Mouse (Mus musculus) heart, postnatal 0 days (tissue): ENCODE measurements around the gene Spsb2. TPM values are rescaled to one million over a fixed set of nuclear protein-coding genes. Genes with fewer than 3 reads are reported as not detected.

Experiments
- ATAC-seq: fragments of 200-750 bp; cut with Nextera tagmentation; 2 replicates; pipeline ENCODE4 v1.8.0; 2017; ENCODE audit warnings: low read depth, moderate number of reproducible peaks, moderate library complexity; ENCODE audit not compliant: insufficient read depth
- DNase-seq: peaks from one replicate; pipeline ENCODE4 v3.0.0-alpha.2; 2016; ENCODE audit warnings: low spot score
- H3K27ac ChIP-seq: fragments of 300-500 bp; sonication (generic); 2 replicates; pipeline ENCODE4 v1.5.1; 2014; ENCODE audit warnings: low read depth, mild to moderate bottlenecking
- H3K27me3 ChIP-seq: fragments of 300-500 bp; sonication (generic); 2 replicates; pipeline ENCODE4 v1.6.1; 2014; ENCODE audit warnings: low read length, mixed read lengths; ENCODE audit not compliant: control insufficient read depth, insufficient read depth
- H3K36me3 ChIP-seq: fragments of 300-500 bp; sonication (generic); replicated peaks from 2 replicates; pipeline ENCODE4 v1.6.1; 2014; ENCODE audit warnings: low read length, mixed read lengths; ENCODE audit not compliant: control insufficient read depth, insufficient read depth
- H3K4me1 ChIP-seq: fragments of 300-500 bp; sonication (generic); 2 replicates; pipeline ENCODE4 v1.6.1; 2014; ENCODE audit warnings: antibody characterized with exemption; ENCODE audit not compliant: control insufficient read depth, insufficient read depth
- H3K4me2 ChIP-seq: fragments of 300-500 bp; sonication (generic); 2 replicates; pipeline ENCODE4 v1.6.1; 2014; ENCODE audit warnings: low read depth, mild to moderate bottlenecking, low read length, moderate library complexity
- H3K4me3 ChIP-seq: fragments of 300-500 bp; sonication (generic); 2 replicates; pipeline ENCODE4 v1.5.1; 2014; ENCODE audit warnings: low read depth, low read length
- H3K9ac ChIP-seq: fragments of 300-500 bp; sonication (generic); replicated peaks from 2 replicates; pipeline ENCODE4 v1.6.1; 2014; ENCODE audit warnings: low read depth, low read length, mixed read lengths
- H3K9me3 ChIP-seq: fragments of 300-500 bp; sonication (generic); replicated peaks from 2 replicates; pipeline ENCODE4 v1.6.1; 2016; ENCODE audit warnings: low read length; ENCODE audit not compliant: control insufficient read depth
- CTCF ChIP-seq: IDR thresholded peaks from 2 replicates; pipeline ENCODE4 v1.5.1; 2016; ENCODE audit warnings: antibody characterized with exemption, control low read depth, low read depth
- EP300 ChIP-seq: IDR thresholded peaks from 2 replicates; pipeline ENCODE4 v1.6.1; 2016; ENCODE audit warnings: antibody characterized with exemption, low read depth
- WGBS: fragments of 180-500 bp; shearing (Covaris S2); extraction: QIAGEN DNeasy Blood & Tissue Kit; methylation state at CpG from one replicate; pipeline ENCODE4 v1.1.7; 2014; 5-methylcytosine and 5-hydroxymethylcytosine counted together
- polyA plus RNA-seq: library from polyadenylated mRNA; unstranded; fragments of >200 nt; fragmentation: Nextera tagmentation; extraction: Ambion mirVana; gene quantifications from 2 replicates; pipeline ENCODE4 v1.2.1, GENCODE M21; 2015
- total RNA-seq: library from RNA; depleted of rRNA; stranded (reverse); fragments of >200 nt; gene quantifications from 2 replicates; pipeline ENCODE4 v1.2.3, GENCODE M21; 2014; ENCODE audit warnings: low replicate concordance

Spsb2 gene
- total and polyA plus RNA-seq, 2 experiments from 2014 or later = 5.9 to 7.0 TPM

- Histone ChIP-seq H3K27ac (no peak overlapping the region), H3K27me3 (no peaks in the 10 kb centered on the region), H3K4me2 (no peak overlapping the region), H3K9ac (no peak overlapping the region), H3K4me3 (no peak overlapping the region), H3K36me3 (peaks cover 30% of the 10 kb centered on the region), H3K4me1 (peaks cover 22% of the 10 kb centered on the region), H3K9me3 (no peaks in the 10 kb centered on the region)
- WGBS = 43% methylated on average over 4 of the region's 4 CpGs
- DNase-seq = no peak
- TF ChIP-seq EP300 = no peak
- no peak for TF ChIP-seq CTCF
- no peak for ATAC-seq
Observed at GRCm38 (mm10) chr6:124811403-124811665, 2.9 kb downstream of the Spsb2 start.

DNA sequence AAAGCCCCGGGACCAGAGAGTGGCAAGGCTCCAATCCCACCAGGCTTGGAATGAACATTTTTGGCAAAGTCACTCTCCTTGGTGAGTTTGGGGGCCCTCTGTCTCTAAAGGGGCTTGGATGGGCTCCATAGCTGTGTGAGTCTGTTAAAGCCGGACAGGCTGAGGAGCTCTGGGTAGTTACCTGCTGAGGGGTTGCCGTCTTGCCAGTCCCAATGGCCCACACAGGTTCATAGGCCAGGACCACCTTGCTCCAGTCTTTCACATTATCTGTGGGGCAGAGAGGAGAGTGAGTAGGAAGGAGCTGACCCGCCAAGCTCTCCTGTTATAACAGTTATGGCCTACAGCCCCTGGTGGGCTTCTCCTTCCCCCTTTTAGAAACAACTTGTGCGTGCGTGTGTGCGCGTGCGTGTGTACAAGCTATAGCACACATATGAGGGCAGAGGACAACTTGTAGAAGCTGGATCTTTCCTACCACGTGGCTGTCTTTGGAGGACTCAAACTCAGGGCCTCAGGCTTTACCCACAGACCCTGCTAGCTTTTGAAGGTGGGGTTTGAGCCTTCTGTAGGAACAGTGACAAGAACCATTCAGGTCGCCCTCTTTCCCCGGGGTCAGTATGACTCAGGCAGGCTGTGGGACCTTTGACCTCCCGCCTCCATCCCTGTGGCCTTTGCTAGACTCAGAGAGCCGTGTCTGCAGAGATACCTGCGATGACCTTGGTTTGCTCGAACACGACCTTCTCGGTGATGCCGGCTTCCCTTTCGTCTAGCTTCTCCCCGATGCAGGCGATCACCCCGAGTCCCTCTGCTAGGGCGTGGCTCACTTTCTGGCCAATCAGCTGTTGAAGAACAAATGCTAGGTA is 3.5 kb downstream of the Spsb2 start:
- DNase-seq (no peak), ATAC-seq (no peak)
- WGBS = 63% methylated on average over 24 of the region's 24 CpGs
- no peak for TF ChIP-seq CTCF
- no peak for TF ChIP-seq EP300
- Histone ChIP-seq H3K9ac (peak overlapping the region; percentile 91), H3K27me3 (no peaks in the 10 kb centered on the region), H3K36me3 (peaks cover 36% of the 10 kb centered on the region), H3K4me2 (peak overlapping the region; percentile 79), H3K27ac (no peak overlapping the region), H3K4me1 (peaks cover 22% of the 10 kb centered on the region), H3K4me3 (peak overlapping the region; percentile 71), H3K9me3 (no peaks in the 10 kb centered on the region)

- H3K9ac ChIP-seq = peak overlapping the region; percentile 91
- peak overlapping the region; percentile 79 for H3K4me2 ChIP-seq
- peak overlapping the region; percentile 71 for H3K4me3 ChIP-seq
- peak overlapping the region; percentile 96 for H3K27ac ChIP-seq
- H3K36me3 ChIP-seq = peaks cover 45% of the 10 kb centered on the region
- WGBS = 12% methylated on average over 9 of the region's 9 CpGs
- H3K4me1 ChIP-seq = peaks cover 17% of the 10 kb centered on the region
- DNase-seq (no peak), ATAC-seq (no peak)
- H3K9me3 ChIP-seq = no peaks in the 10 kb centered on the region
- TF ChIP-seq CTCF (no peak), EP300 (no peak)
- no peaks in the 10 kb centered on the region for H3K27me3 ChIP-seq
Observed at GRCm38 (mm10) chr6:124812848-124813247, 4.4 kb downstream of the Spsb2 start.

GRCm38 (mm10) chr6:124813496-124813895 is 5.0 kb downstream of the Spsb2 start:
- H3K27ac ChIP-seq = peak overlapping the region; percentile 96
- under 1% methylated on average over 18 of the region's 18 CpGs for WGBS
- no peaks in the 10 kb centered on the region for H3K9me3 ChIP-seq
- peak overlapping the region; percentile 79 for H3K4me2 ChIP-seq
- H3K4me1 ChIP-seq = peaks cover 13% of the 10 kb centered on the region; the same call in 1 of the 2 replicates
- ATAC-seq (peak; percentile 65), DNase-seq (peak; percentile 75)
- H3K4me3 ChIP-seq = peak overlapping the region; percentile 71
- H3K27me3 ChIP-seq = no peaks in the 10 kb centered on the region
- H3K36me3 ChIP-seq = peaks cover 52% of the 10 kb centered on the region
- no peak for TF ChIP-seq CTCF
- TF ChIP-seq EP300 = no peak
- peak overlapping the region; percentile 91 for H3K9ac ChIP-seq

GRCm38 (mm10) chr6:124813933-124814332 is 5.5 kb downstream of the Spsb2 start, which contains the start of gene Tpi1:
Gene Tpi1 (minus strand): TSS chr6:124814296.
- peak; percentile 97 for DNase-seq
- Histone ChIP-seq H3K9ac (peak within 1 kb of the TSS; percentile 91), H3K9me3 (no peaks in the 10 kb centered on the region), H3K27ac (peak within 1 kb of the TSS; percentile 96), H3K36me3 (peaks cover 56% of the 10 kb centered on the region), H3K4me1 (peaks cover 13% of the 10 kb centered on the region; the same call in 1 of the 2 replicates), H3K27me3 (no peaks in the 10 kb centered on the region), H3K4me3 (peak within 1 kb of the TSS; percentile 71), H3K4me2 (peak within 1 kb of the TSS; percentile 79)
- no peak for TF ChIP-seq CTCF
- TF ChIP-seq EP300 = 0 out of 2 replicates have a peak, but pooled peaks have one; percentile 24
- under 1% methylated on average over 22 of the region's 22 CpGs for WGBS
- peak; percentile 89 for ATAC-seq
